ENCODE assay signal across 32 mouse cellular contexts in genomic region chr5:44159679-44160438, GRCm38 (mm10). TPM values are rescaled to one million over a fixed set of nuclear protein-coding genes. Genes with fewer than 3 reads are reported as not detected.
DNase-seq lines count a peak whose midpoint lies in the region; ATAC-seq and TF ChIP-seq lines count a peak whose summit lies in the region.
"Had no signal": no experiment of that assay in that cellular context is flagged by ENCODE, and none has a peak within 500 bp of the region (broad histone marks: within the 10 kb centered on the region; RNA-seq: fewer than 3 reads in every experiment).

No protein-coding gene starts in this region.

- no peak for TF ChIP-seq RAD21 in CH12.LX (IDR thresholded peaks at IDR 0.05; ENCODE audit: low read depth, low read length)

- 66% methylated on average over 4 of the region's 4 CpGs for WGBS in intestine, embryonic 14.5 days
- WGBS in lung, postnatal 0 days, result 67% methylated on average over 4 of the region's 4 CpGs

- no peak for TF ChIP-seq POLR2A in CH12.LX (IDR thresholded peaks at IDR 0.05; ENCODE audit: low read depth, low read length)

- H3K9ac ChIP-seq in CH12.LX (ENCODE audit: insufficient read depth, low read depth), result no peak overlapping the region
- no peak overlapping the region for H3K9ac ChIP-seq in intestine, embryonic 14.5 days (ENCODE audit: low read length)
- no peak overlapping the region for H3K9ac ChIP-seq in lung, postnatal 0 days (replicated peaks; ENCODE audit: low read depth)
- H3K9ac ChIP-seq: forebrain, embryonic 13.5 days; hindbrain, embryonic 12.5 days; kidney, embryonic 15.5 days; limb, embryonic 13.5 days; liver, embryonic 12.5 days; neural tube, embryonic 12.5 days had no signal

- H3K4me2 ChIP-seq in CH12.LX (ENCODE audit: insufficient read depth, low read depth, poor library complexity, severe bottlenecking), result no peak overlapping the region
- no peak overlapping the region for H3K4me2 ChIP-seq in intestine, embryonic 14.5 days (ENCODE audit: low read length)
- H3K4me2 ChIP-seq in lung, postnatal 0 days (replicated peaks; ENCODE audit: low read depth, low read length), result no peak overlapping the region
- H3K4me2 ChIP-seq: forebrain, embryonic 13.5 days; hindbrain, embryonic 12.5 days; kidney, embryonic 15.5 days; limb, embryonic 13.5 days; liver, embryonic 12.5 days; midbrain, embryonic 11.5 days; neural tube, embryonic 12.5 days had no signal

- intact Hi-C loops in gastrocnemius, postnatal 36 days (cut with DNase I), result no loop called here

- peak; percentile 56; the same call in 1 of the 2 replicates for ATAC-seq in intestine, embryonic 14.5 days (replicated peaks; ENCODE audit: low FRiP score, low TSS enrichment, low read depth)
- ATAC-seq in megakaryocyte-erythroid progenitor cell, adult 5-6 weeks (replicated peaks; ENCODE audit: low FRiP score, low TSS enrichment, poor library complexity, severe bottlenecking), result peak; percentile 56
- no peak for ATAC-seq in lung, postnatal 0 days
- ATAC-seq: forebrain, embryonic 13.5 days; hindbrain, postnatal 0 days; liver, embryonic 12.5 days; midbrain, embryonic 16.5 days; Patski had no signal

- H3K27me3 ChIP-seq in CH12.LX (replicated peaks), result no peaks in the 10 kb centered on the region
- no peaks in the 10 kb centered on the region for H3K27me3 ChIP-seq in intestine, embryonic 14.5 days (replicated peaks; ENCODE audit: control insufficient read depth, insufficient read depth, low read length)
- no peaks in the 10 kb centered on the region for H3K27me3 ChIP-seq in lung, postnatal 0 days (replicated peaks; ENCODE audit: insufficient read depth, low read length)
- H3K27me3 ChIP-seq: forebrain, embryonic 13.5 days; hindbrain, embryonic 12.5 days; kidney, embryonic 15.5 days; limb, embryonic 13.5 days; liver, embryonic 12.5 days; neural tube, embryonic 12.5 days; Patski had no signal

- no peak for TF ChIP-seq CTCF in CH12.LX (conservative IDR thresholded peaks at IDR 0.05 in 1 of 2, IDR thresholded peaks at IDR 0.05 in 1 of 2; ENCODE audit: low read depth in 2 of 2, low read length in 2 of 2)
- TF ChIP-seq CTCF in lung, postnatal 0 days (IDR thresholded peaks at IDR 0.05), result no peak

- no peaks in the 10 kb centered on the region for H3K9me3 ChIP-seq in CH12.LX (replicated peaks; ENCODE audit: low read length)
- H3K9me3 ChIP-seq in intestine, embryonic 14.5 days (ENCODE audit: control insufficient read depth, low read length), result no peaks in the 10 kb centered on the region
- no peaks in the 10 kb centered on the region for H3K9me3 ChIP-seq in lung, postnatal 0 days (ENCODE audit: low read length)
- H3K9me3 ChIP-seq: forebrain, embryonic 13.5 days; G1E; heart, embryonic 10.5 days; hindbrain, embryonic 12.5 days; kidney, embryonic 15.5 days; limb, embryonic 13.5 days; liver, embryonic 12.5 days; neural tube, embryonic 12.5 days had no signal

- DNase-seq in 3T3-L1 (ENCODE audit: low read depth, low spot score) (peak; percentile 21), CH12.LX (ENCODE audit: extremely low read depth) (no peak)
- DNase-seq in intestine, embryonic 14.5 days (ENCODE audit: low spot score), result no peak
- no peak for DNase-seq in lung, postnatal 0 days (ENCODE audit: low spot score)
- no peak for DNase-seq in gastrocnemius, postnatal 36 days
- no peak for DNase-seq in gastrocnemius, postnatal 25 days
- DNase-seq: adrenal gland, postnatal 10 days; cerebellum, adult 11-12 months; heart, postnatal 36 days; kidney, adult 18-20 months; kidney, postnatal 25 days; lung, adult 18-20 months; lung, postnatal 14 days; right cerebral cortex, adult 18-20 months; thymus, postnatal 4 days had no signal

- no peak; the same call in 1 of the 2 replicates for TF ChIP-seq EP300 in CH12.LX (IDR thresholded peaks at IDR 0.05; ENCODE audit: low read length)
- no peak for TF ChIP-seq EP300 in lung, postnatal 0 days (IDR thresholded peaks at IDR 0.05)

- no peaks in the 10 kb centered on the region for H3K36me3 ChIP-seq in CH12.LX (replicated peaks in 1 of 2; ENCODE audit: control insufficient read depth in 1 of 2, insufficient read depth in 1 of 2, low read length in 1 of 2)
- H3K36me3 ChIP-seq in intestine, embryonic 14.5 days (ENCODE audit: control insufficient read depth, insufficient read depth, low read length), result no peaks in the 10 kb centered on the region
- no peaks in the 10 kb centered on the region for H3K36me3 ChIP-seq in lung, postnatal 0 days (ENCODE audit: insufficient read depth, low read length)
- H3K36me3 ChIP-seq: G1E; heart, embryonic 10.5 days; hindbrain, embryonic 12.5 days; kidney, embryonic 15.5 days; limb, embryonic 13.5 days; liver, embryonic 12.5 days; neural tube, embryonic 12.5 days had no signal

- H3K27ac ChIP-seq in CH12.LX (ENCODE audit: insufficient read depth, low read depth), result no peak overlapping the region
- no peak overlapping the region for H3K27ac ChIP-seq in intestine, embryonic 14.5 days (ENCODE audit: low read depth)
- H3K27ac ChIP-seq in lung, postnatal 0 days (ENCODE audit: low read length), result no peak overlapping the region
- H3K27ac ChIP-seq: forebrain, embryonic 13.5 days; heart, embryonic 10.5 days; hindbrain, embryonic 12.5 days; hindbrain, postnatal 0 days; kidney, embryonic 15.5 days; layer of hippocampus, adult 2 months; left cerebral cortex, adult 2 months; limb, embryonic 13.5 days; liver, embryonic 12.5 days; neural tube, embryonic 12.5 days had no signal

- H3K4me1 ChIP-seq in CH12.LX (ENCODE audit: control insufficient read depth in 1 of 2, insufficient read depth in 2 of 2), result peaks cover 13 to 40% of the 10 kb centered on the region in 2 experiments
- H3K4me1 ChIP-seq in intestine, embryonic 14.5 days (replicated peaks; ENCODE audit: control insufficient read depth, insufficient read depth, low read length), result peaks cover 3% of the 10 kb centered on the region; the same call in 1 of the 2 replicates
- H3K4me1 ChIP-seq in lung, postnatal 0 days (ENCODE audit: insufficient read depth, low read depth, low read length), result peaks cover 3% of the 10 kb centered on the region; the same call in 1 of the 2 replicates
- H3K4me1 ChIP-seq: forebrain, embryonic 13.5 days; heart, embryonic 10.5 days; hindbrain, embryonic 12.5 days; kidney, embryonic 15.5 days; limb, embryonic 13.5 days; neural tube, embryonic 12.5 days had no signal

- dilution Hi-C loops in CH12.LX (cut with MboI; ENCODE audit: extremely low pct_ligation_motif_present, extremely low pct_unique_long_range_greater_than_20kb, low sequenced_read_pairs), result no loop called here

- no peak overlapping the region for H3K4me3 ChIP-seq in CH12.LX (replicated peaks in 1 of 3; ENCODE audit: low read depth in 2 of 3, low read length in 2 of 3, poor library complexity in 1 of 3)
- no peak overlapping the region for H3K4me3 ChIP-seq in intestine, embryonic 14.5 days (ENCODE audit: low read depth, low read length)
- H3K4me3 ChIP-seq in lung, postnatal 0 days (ENCODE audit: low read depth, low read length), result no peak overlapping the region
- H3K4me3 ChIP-seq: erythroblast, embryonic 14.5 days; forebrain, embryonic 13.5 days; heart, embryonic 10.5 days; hindbrain, embryonic 12.5 days; kidney, embryonic 15.5 days; layer of hippocampus, adult 2 months; left cerebral cortex, adult 2 months; limb, embryonic 13.5 days; liver, embryonic 12.5 days; neural tube, embryonic 12.5 days had no signal

- no peaks in the 10 kb centered on the region for H3K79me2 ChIP-seq in CH12.LX (replicated peaks; ENCODE audit: control insufficient read depth, extremely low read depth, insufficient read depth, poor library complexity, severe bottlenecking)

- in situ Hi-C loops in CH12.LX (cut with MboI; ENCODE audit: low pct_ligation_motif_present, low pct_unique_long_range_greater_than_20kb, low sequenced_read_pairs), result loop anchor here (10.0 kb wide), 2 partner anchors 55 to 95 kb away; no protein-coding TSS in a partner anchor

TF ChIP-seq in CH12.LX, 34 proteins besides CTCF, POLR2A, EP300 and RAD21:
- TF ChIP-seq MAZ (IDR thresholded peaks at IDR 0.05; ENCODE audit: low read depth, low read length) (no peak), JUND (conservative IDR thresholded peaks at IDR 0.05; ENCODE audit: low read depth, low read length) (peak; percentile 88), JUN (IDR thresholded peaks at IDR 0.05; ENCODE audit: insufficient read depth, low read depth, low read length) (peak; percentile 79), BHLHE40 (IDR thresholded peaks at IDR 0.05; ENCODE audit: low read depth, low read length) (no peak), GABPA (IDR thresholded peaks at IDR 0.05; ENCODE audit: insufficient replicate concordance, low read depth, low read length) (no peak), NELFE (IDR thresholded peaks at IDR 0.05; ENCODE audit: low read depth, low read length) (no peak), ZNF384 (IDR thresholded peaks at IDR 0.05; ENCODE audit: low read depth, low read length) (peak; percentile 57; the same call in 1 of the 2 replicates)
TF ChIP-seq in CH12.LX: peak in this region for 3.

RNA-seq across cellular contexts. Expression of gene Prom1, which starts 58.0 kb away (rescaled TPM):
- 0.08 and 0.13 TPM in 2 replicates for total RNA-seq in CH12.LX (2012; rRNA removed)
- 0.21 and 0.58 TPM in 2 replicates for total RNA-seq in CH12.LX (2014; rRNA removed)
- 0.39 TPM in 1 of 2 replicates, not detected in the other for polyA plus RNA-seq in CH12.LX (2012; ENCODE audit: insufficient read length, low read depth)
- polyA plus RNA-seq in intestine, embryonic 14.5 days (2014; fragmentation: Nextera tagmentation; extraction: Ambion mirVana), result 57.4 and 59.7 TPM in 2 replicates
- 2.3 TPM in 1 of 2 replicates, not detected in the other for total RNA-seq in megakaryocyte-erythroid progenitor cell, adult 5-6 weeks (2014; fragmentation: Nextera tagmentation)
- 0.28 TPM in 1 of 2 replicates, not detected in the other for total RNA-seq in megakaryocyte-erythroid progenitor cell, adult 5-6 weeks (2017)
- polyA plus RNA-seq in lung, postnatal 0 days (2015; fragmentation: Nextera tagmentation; extraction: Ambion mirVana), result 22.8 and 22.9 TPM in 2 replicates
- total RNA-seq in gastrocnemius, postnatal 36 days (2021), result 10 to 100 TPM; 10.1 to 11.4 TPM
- total RNA-seq in gastrocnemius, postnatal 25 days (2021), result 1 to 10 TPM; 4.5 to 8.5 TPM
- polyA plus RNA-seq: C2C12; erythroblast, embryonic 14.5 days; G1E had no signal
